Mouse (Mus musculus) left cerebral cortex, adult 8-10 months (tissue): ENCODE data around the gene Foxd4. TPM values are rescaled to one million over a fixed set of nuclear protein-coding genes. Genes with fewer than 3 reads are reported as not detected.

ENCODE experiments used
- DNase-seq, 2 experiments: peaks; one replicate each; pipeline ENCODE4 v3.0.0; 2022; ENCODE audit warnings: low spot score in 2 of 2
- total RNA-seq, 4 experiments: library from RNA; stranded (reverse); gene quantifications; 2 replicates each; pipeline ENCODE4 v1.2.4; 2022

The Foxd4 gene
- total RNA-seq: not detected

GRCm38 (mm10) chr19:24900581-24901220 lies at the start of gene Foxd4:
Foxd4 (minus strand) TSS chr19:24901197.
- no peak for DNase-seq

GRCm38 (mm10) chr19:24945521-24946262 lies 44.7 kb upstream of the Foxd4 start:
- no peak for DNase-seq

- no peak for DNase-seq
Measured at GRCm38 (mm10) chr19:24937084-24937483, 36.1 kb upstream of the Foxd4 start.

GRCm38 (mm10) chr19:24929041-24929440 lies 28.0 kb upstream of the Foxd4 start:
- no peak for DNase-seq

DNA sequence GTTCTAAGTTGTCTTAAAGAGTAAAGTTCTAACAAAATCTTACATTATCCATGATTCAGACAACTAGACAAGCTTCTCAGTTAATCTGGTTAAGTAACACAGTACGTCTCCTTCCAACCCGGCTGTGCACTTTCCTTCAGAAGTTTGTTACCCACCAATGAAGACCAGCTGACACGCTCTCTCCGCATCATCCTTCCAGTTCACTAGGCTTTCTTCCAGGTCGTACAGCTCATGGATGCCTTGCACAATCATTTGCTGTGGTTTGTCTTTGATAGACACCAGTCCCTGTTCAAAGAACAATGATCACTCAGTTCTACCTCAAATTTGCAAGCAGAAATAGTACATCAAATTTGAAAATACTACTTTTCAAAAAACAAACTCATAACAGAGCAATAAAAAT lies 19.9 kb upstream of the Foxd4 start:
- no peak for DNase-seq

- no peak for DNase-seq
Measured at GRCm38 (mm10) chr19:24908385-24909155, 7.6 kb upstream of the Foxd4 start.

DNA sequence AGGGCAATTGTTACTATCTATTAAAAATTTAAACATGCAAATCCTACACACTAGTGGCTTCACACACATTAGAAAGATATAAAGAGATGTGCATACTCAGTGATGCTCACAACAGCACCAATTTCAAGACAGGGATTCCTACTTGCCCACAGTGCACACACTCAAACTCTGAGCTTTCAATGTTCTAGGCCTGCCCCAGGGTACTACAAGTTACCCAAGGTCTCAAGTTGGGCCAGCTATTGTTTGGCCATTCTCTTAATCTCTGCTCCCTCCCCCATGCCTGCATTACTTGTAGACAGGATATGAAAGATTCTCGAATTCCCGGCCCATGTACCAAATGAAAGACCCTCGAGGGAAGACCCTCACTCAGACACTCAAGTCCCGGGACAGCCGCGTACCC lies 6.7 kb upstream of the Foxd4 start:
- no peak for DNase-seq

DNA sequence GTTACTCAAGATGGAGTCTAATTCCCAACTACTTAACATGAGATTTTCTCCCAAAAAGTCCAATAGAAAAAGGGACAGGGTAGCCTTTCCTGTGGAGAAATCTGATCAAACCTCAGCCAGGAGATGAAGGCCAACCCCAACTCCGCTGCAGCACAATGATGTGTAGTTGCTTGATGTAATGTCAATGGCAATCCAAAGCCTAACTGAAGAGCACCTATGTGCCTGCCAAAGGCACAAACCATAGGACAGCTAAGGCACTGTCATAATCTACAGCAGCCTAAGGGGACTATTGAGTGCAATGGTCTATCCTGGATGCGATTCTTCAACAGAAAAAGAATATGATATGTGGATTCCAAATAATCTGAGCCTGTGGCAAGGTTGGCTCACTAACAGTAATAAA lies 1.8 kb upstream of the Foxd4 start:
- no peak for DNase-seq

DNA sequence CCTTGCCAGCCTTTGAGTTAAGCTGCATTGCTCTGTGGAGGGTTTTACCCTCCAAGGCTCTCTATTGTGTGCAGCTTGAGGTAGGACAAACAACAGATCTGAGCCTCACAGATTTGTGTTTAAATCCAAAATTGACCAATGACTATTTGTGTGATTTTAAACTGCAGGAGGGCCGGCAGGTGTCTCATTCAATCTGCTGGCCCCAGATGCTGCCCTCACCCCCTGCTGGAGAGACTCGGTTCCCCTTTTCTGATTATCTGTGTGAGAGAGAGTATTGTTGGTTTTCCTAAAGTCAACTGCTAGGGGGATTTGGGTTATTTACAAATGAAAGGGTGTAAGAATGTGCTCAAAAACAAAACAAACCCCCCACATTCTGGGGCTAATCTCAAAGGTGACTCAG lies 1.3 kb upstream of the Foxd4 start:
- DNase-seq: no peak

DNA sequence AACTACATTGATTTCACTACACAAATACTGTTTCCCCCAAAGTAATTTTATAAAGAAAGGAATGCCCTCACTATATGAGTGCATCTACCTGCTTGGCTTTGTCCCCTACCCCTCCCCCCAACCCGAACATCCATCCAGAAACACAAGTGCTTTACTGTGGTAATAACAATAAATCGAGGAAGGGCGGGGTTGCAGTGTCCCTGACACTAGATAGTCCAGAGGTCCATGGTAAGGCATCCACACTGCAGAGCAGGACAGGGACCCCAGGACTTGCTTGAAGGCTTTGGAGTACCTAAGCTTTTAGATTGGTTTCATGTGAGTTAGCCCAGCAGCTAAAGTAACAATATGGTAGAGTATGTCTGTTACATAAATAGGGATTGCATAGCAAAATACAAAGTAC lies 669 bp upstream of the Foxd4 start:
- no peak for DNase-seq

GRCm38 (mm10) chr19:24899578-24900544 lies 1.1 kb downstream of the Foxd4 start:
- DNase-seq: no peak

- DNase-seq: no peak
Measured at GRCm38 (mm10) chr19:24898737-24899577, 2.0 kb downstream of the Foxd4 start.

GRCm38 (mm10) chr19:24897896-24898736 lies 2.9 kb downstream of the Foxd4 start:
- DNase-seq: no peak

GRCm38 (mm10) chr19:24897006-24897895 lies 3.7 kb downstream of the Foxd4 start:
- DNase-seq: no peak

GRCm38 (mm10) chr19:24896536-24896935 lies 4.5 kb downstream of the Foxd4 start:
- no peak for DNase-seq

DNA sequence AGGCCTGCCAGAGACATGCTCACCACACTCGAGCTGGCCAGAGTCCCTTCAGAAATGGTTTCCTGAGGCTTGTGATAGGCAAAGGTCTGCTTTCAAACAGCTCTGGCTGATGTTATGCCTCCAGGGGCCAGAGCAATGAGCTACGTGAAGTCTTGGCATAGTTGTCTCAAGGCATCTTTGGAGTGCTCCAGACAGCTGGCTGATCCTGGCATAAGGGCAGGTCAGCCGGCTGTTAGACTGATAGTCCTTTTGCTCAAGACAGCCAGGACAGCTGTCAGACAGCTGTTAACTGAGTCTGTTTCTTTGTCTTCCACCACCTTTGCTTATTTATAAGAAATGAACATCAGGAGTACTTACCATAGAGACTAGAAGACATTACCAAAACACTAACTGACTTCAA lies 14.1 kb downstream of the Foxd4 start:
- no peak for DNase-seq

DNA sequence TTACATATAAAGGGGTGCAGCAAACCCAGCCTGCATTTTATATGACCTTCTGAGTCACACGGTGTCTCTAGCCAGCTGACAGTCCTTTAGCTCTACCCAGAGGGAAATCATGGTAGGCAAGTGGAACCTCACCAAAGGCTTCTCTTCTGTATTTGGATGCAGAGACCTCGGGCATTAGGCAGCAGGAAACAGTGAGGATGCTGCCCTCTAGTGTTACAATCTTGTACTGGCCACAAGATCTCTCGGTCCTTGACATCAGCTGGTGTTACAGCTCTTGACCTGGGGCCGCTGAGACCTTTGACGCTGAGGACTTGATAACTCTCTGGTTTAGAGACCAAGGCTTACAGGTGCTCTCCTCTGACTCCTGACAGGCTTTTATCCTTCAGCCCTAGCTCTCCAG lies 15.5 kb downstream of the Foxd4 start:
- no peak for DNase-seq

DNA sequence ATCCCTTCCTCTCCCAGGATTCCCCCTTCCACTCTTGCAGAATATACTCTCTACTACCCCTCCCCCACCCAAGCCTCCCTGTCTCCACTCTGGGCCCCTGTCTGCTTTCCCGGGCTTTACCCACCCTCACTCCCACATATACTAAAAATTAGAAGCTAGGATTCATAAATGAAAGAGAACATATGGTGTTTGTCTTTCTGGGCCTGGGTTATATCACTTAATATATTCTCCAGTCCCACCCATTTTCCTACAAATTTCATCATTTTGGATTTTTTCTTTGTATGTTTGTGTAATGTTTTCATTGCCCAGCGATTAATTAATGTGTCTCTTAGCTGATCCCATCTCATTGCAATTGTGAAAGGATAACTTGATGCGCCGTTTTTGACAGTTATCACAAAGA lies 19.8 kb downstream of the Foxd4 start:
- DNase-seq: no peak
